In genomic region chr17:26439001-26439400, GRCm38 (mm10) we compare ENCODE assay signal across 10 mouse cellular contexts. TPM values are rescaled to one million over a fixed set of nuclear protein-coding genes. Genes with fewer than 3 reads are reported as not detected.
A peak's percentile ranks its signal among the peaks of the same experiment; 100 is the strongest.
DNase-seq lines count a peak whose midpoint lies in the region; ATAC-seq and TF ChIP-seq lines count a peak whose summit lies in the region.
"Had no signal": no experiment of that assay in that cellular context is flagged by ENCODE, and none has a peak within 500 bp of the region (broad histone marks: within the 10 kb centered on the region; RNA-seq: fewer than 3 reads in every experiment).

No protein-coding gene starts in this region.

- WGBS in lung, embryonic 15.5 days = 10% methylated on average over 43 of the region's 52 CpGs
- WGBS in forebrain, postnatal 0 days = 15% methylated on average over 52 of the region's 52 CpGs
- 12% methylated on average over 52 of the region's 52 CpGs for WGBS in limb, embryonic 15.5 days

- peaks cover 34% of the 10 kb centered on the region for H3K27me3 ChIP-seq in lung, embryonic 15.5 days
- H3K27me3 ChIP-seq in forebrain, postnatal 0 days (ENCODE audit: insufficient read depth, low read length) = no peaks in the 10 kb centered on the region
- H3K27me3 ChIP-seq in limb, embryonic 15.5 days = peaks cover 59% of the 10 kb centered on the region

- H3K36me3 ChIP-seq in lung, embryonic 15.5 days = peaks cover 13% of the 10 kb centered on the region
- peaks cover 46% of the 10 kb centered on the region for H3K36me3 ChIP-seq in forebrain, postnatal 0 days (ENCODE audit: insufficient read depth)
- peaks cover 13% of the 10 kb centered on the region for H3K36me3 ChIP-seq in limb, embryonic 15.5 days

- no peaks in the 10 kb centered on the region for H3K9me3 ChIP-seq in lung, embryonic 15.5 days
- H3K9me3 ChIP-seq in forebrain, postnatal 0 days (ENCODE audit: low read length) = no peaks in the 10 kb centered on the region
- no peaks in the 10 kb centered on the region for H3K9me3 ChIP-seq in limb, embryonic 15.5 days

- H3K4me2 ChIP-seq in lung, embryonic 15.5 days = peak overlapping the region; percentile 65
- H3K4me2 ChIP-seq in forebrain, postnatal 0 days (ENCODE audit: low read depth) = peak overlapping the region; percentile 40
- H3K4me2 ChIP-seq in limb, embryonic 15.5 days = peak overlapping the region; percentile 70

- no peak for DNase-seq in lung, adult 18-20 months
- no peak for DNase-seq in forebrain, postnatal 0 days
- DNase-seq in retina, postnatal 1 day = peak; percentile 41
- DNase-seq in Muller cell, postnatal 12 days (ENCODE audit: inconsistent ontology term) = no peak
- DNase-seq: lung, postnatal 10 days had no signal

- TF ChIP-seq CTCF in forebrain, postnatal 0 days (IDR thresholded peaks at IDR 0.05; ENCODE audit: low read depth) = no peak

- peak overlapping the region; percentile 39 for H3K4me3 ChIP-seq in lung, embryonic 15.5 days
- peak overlapping the region; percentile 14; the same call in 1 of the 2 replicates for H3K4me3 ChIP-seq in forebrain, postnatal 0 days (ENCODE audit: low read depth, low read length)
- H3K4me3 ChIP-seq in limb, embryonic 15.5 days = peak overlapping the region; percentile 39
- H3K4me3 ChIP-seq: erythroblast, embryonic 14.5 days had no signal

- H3K4me1 ChIP-seq in lung, embryonic 15.5 days = peaks cover 7% of the 10 kb centered on the region; the same call in 1 of the 2 replicates
- H3K4me1 ChIP-seq in forebrain, postnatal 0 days (ENCODE audit: insufficient read depth) = no peaks in the 10 kb centered on the region
- peaks cover 6% of the 10 kb centered on the region for H3K4me1 ChIP-seq in limb, embryonic 15.5 days

- no peak overlapping the region for H3K27ac ChIP-seq in lung, embryonic 15.5 days
- no peak overlapping the region for H3K27ac ChIP-seq in forebrain, postnatal 0 days (ENCODE audit: low read depth, low read length)
- no peak overlapping the region for H3K27ac ChIP-seq in limb, embryonic 15.5 days

- peak overlapping the region; percentile 24 for H3K9ac ChIP-seq in lung, embryonic 15.5 days
- H3K9ac ChIP-seq in forebrain, postnatal 0 days = no peak overlapping the region
- 0 out of 2 replicates have a peak overlapping the region, but pooled peaks have one; percentile 14 for H3K9ac ChIP-seq in limb, embryonic 15.5 days

- no peak for ATAC-seq in lung, embryonic 15.5 days (ENCODE audit: borderline replicate concordance, extremely low read depth, low FRiP score, low TSS enrichment)
- no peak for ATAC-seq in forebrain, postnatal 0 days
- no peak for ATAC-seq in limb, embryonic 15.5 days (ENCODE audit: insufficient number of reproducible peaks, low FRiP score, low TSS enrichment, low read depth)
- ATAC-seq in inflammation-experienced regulatory T-cells, adult 6 months = no peak
- no peak for ATAC-seq in frontal cortex, adult (ENCODE audit: low TSS enrichment)

RNA-seq across cellular contexts. Expression of gene Neurl1b, which starts 24.4 kb away (rescaled TPM):
- 1.8 and 2.0 TPM in 2 replicates for polyA plus RNA-seq in lung, embryonic 15.5 days (2015; fragmentation: Nextera tagmentation; extraction: Ambion mirVana)
- total RNA-seq in forebrain, postnatal 0 days (2014; rRNA removed) = 59.1 and 74.1 TPM in 2 replicates
- polyA plus RNA-seq in forebrain, postnatal 0 days (2015; fragmentation: Nextera tagmentation; extraction: Ambion mirVana) = 2.2 and 3.9 TPM in 2 replicates
- polyA plus RNA-seq in limb, embryonic 15.5 days (2015; fragmentation: Nextera tagmentation; extraction: Ambion mirVana) = 0.68 and 0.90 TPM in 2 replicates
- polyA plus RNA-seq in inflammation-experienced regulatory T-cells, adult 6 months (2017; shearing (Covaris generic)) = 1 to 10 TPM in 1 of 3 experiments, not detected in 2; 1.2 TPM
- polyA plus RNA-seq: erythroblast, embryonic 14.5 days had no signal
